Mouse (Mus musculus) E14TG2a.4 (cell line): ENCODE data around the gene Gmpr.
A peak's percentile ranks its signal among the peaks of the same experiment; 100 is the strongest.

Source experiments
- H3K27me3 ChIP-seq: 2 replicates; pipeline ENCODE4 v1.6.1; 2014; ENCODE audit warnings: low read length, control low read depth; ENCODE audit not compliant: insufficient read depth
- H3K36me3 ChIP-seq: 2 replicates; pipeline ENCODE4 v1.6.1; 2014; ENCODE audit warnings: low read length, control low read depth; ENCODE audit not compliant: insufficient read depth
- H3K4me1 ChIP-seq: replicated peaks from 2 replicates; pipeline ENCODE4 v1.6.1; 2014; ENCODE audit warnings: low read depth, low read length, control low read depth
- H3K4me3 ChIP-seq: replicated peaks from 2 replicates; pipeline ENCODE4 v1.5.1; 2014; ENCODE audit warnings: mild to moderate bottlenecking, low read length
- H3K9me3 ChIP-seq: 2 replicates; pipeline ENCODE4 v1.6.1; 2014; ENCODE audit warnings: low read length, control low read depth
- CTCF ChIP-seq: conservative IDR thresholded peaks from 2 replicates; pipeline ENCODE4 v1.5.1; 2014; ENCODE audit warnings: low read length
- NANOG ChIP-seq: IDR thresholded peaks from 2 replicates; pipeline ENCODE4 v1.6.1; 2014; ENCODE audit warnings: borderline replicate concordance, low read length, mixed read lengths
- POU5F1 ChIP-seq: IDR thresholded peaks from 2 replicates; pipeline ENCODE4 v1.6.1; 2014; ENCODE audit warnings: low read length, borderline replicate concordance

Gene Gmpr

GRCm38 (mm10) chr13:45507274-45508229 is at the start of gene Gmpr:
TSS of gene Gmpr (plus strand) at chr13:45507444.
- H3K4me1 ChIP-seq = peaks cover 53% of the 10 kb centered on the region
- no peaks in the 10 kb centered on the region for H3K36me3 ChIP-seq
- H3K4me3 ChIP-seq = peak within 1 kb of the TSS; percentile 88
- no peaks in the 10 kb centered on the region for H3K9me3 ChIP-seq
- peaks cover 12% of the 10 kb centered on the region; the same call in 1 of the 2 replicates for H3K27me3 ChIP-seq
- TF ChIP-seq POU5F1 = no peak
- no peak for TF ChIP-seq CTCF
- no peak for TF ChIP-seq NANOG

GRCm38 (mm10) chr13:45457459-45457858 is 49.8 kb upstream of the Gmpr start:
- no peaks in the 10 kb centered on the region for H3K36me3 ChIP-seq
- TF ChIP-seq POU5F1 (no peak), CTCF (no peak), NANOG (no peak)
- H3K4me3 ChIP-seq = no peak overlapping the region
- peaks cover 12% of the 10 kb centered on the region; the same call in 1 of the 2 replicates for H3K4me1 ChIP-seq
- H3K27me3 ChIP-seq = no peaks in the 10 kb centered on the region
- peaks cover 3% of the 10 kb centered on the region for H3K9me3 ChIP-seq

- TF ChIP-seq CTCF (no peak), NANOG (no peak), POU5F1 (no peak)
- H3K4me3 ChIP-seq = no peak overlapping the region
- H3K27me3 ChIP-seq = no peaks in the 10 kb centered on the region
- 0 out of 2 replicates have a peak, but pooled peaks cover 3% of the 10 kb centered on the region for H3K4me1 ChIP-seq
- no peaks in the 10 kb centered on the region for H3K36me3 ChIP-seq
- peaks cover 6% of the 10 kb centered on the region for H3K9me3 ChIP-seq
These were observed 47.1 kb upstream of the Gmpr start for GRCm38 (mm10) chr13:45460177-45460576.

- TF ChIP-seq POU5F1 (no peak), NANOG (no peak), CTCF (no peak)
- Histone ChIP-seq H3K4me1 (no peaks in the 10 kb centered on the region), H3K9me3 (peaks cover 6% of the 10 kb centered on the region), H3K27me3 (no peaks in the 10 kb centered on the region), H3K36me3 (no peaks in the 10 kb centered on the region), H3K4me3 (no peak overlapping the region)
These were observed 45.8 kb upstream of the Gmpr start for GRCm38 (mm10) chr13:45461370-45461958.

- Histone ChIP-seq H3K36me3 (no peaks in the 10 kb centered on the region), H3K4me3 (no peak overlapping the region), H3K9me3 (peaks cover 6% of the 10 kb centered on the region), H3K4me1 (peaks cover 11% of the 10 kb centered on the region), H3K27me3 (no peaks in the 10 kb centered on the region)
- TF ChIP-seq POU5F1 (no peak), NANOG (no peak), CTCF (no peak)
These were observed 41.6 kb upstream of the Gmpr start for GRCm38 (mm10) chr13:45465616-45466015.

- Histone ChIP-seq H3K27me3 (no peaks in the 10 kb centered on the region), H3K9me3 (peaks cover 6% of the 10 kb centered on the region), H3K4me1 (peaks cover 11% of the 10 kb centered on the region), H3K4me3 (no peak overlapping the region), H3K36me3 (no peaks in the 10 kb centered on the region)
- TF ChIP-seq NANOG (no peak), CTCF (no peak)
These were observed 41.2 kb upstream of the Gmpr start for GRCm38 (mm10) chr13:45466031-45466519.

- peaks cover 11% of the 10 kb centered on the region for H3K4me1 ChIP-seq
- no peaks in the 10 kb centered on the region for H3K27me3 ChIP-seq
- H3K36me3 ChIP-seq = no peaks in the 10 kb centered on the region
- no peaks in the 10 kb centered on the region for H3K9me3 ChIP-seq
- no peak overlapping the region for H3K4me3 ChIP-seq
- TF ChIP-seq CTCF (no peak), NANOG (no peak), POU5F1 (no peak)
These were observed 38.5 kb upstream of the Gmpr start for GRCm38 (mm10) chr13:45468751-45469150.

GRCm38 (mm10) chr13:45469481-45470301 is 37.6 kb upstream of the Gmpr start:
- TF ChIP-seq CTCF (no peak), POU5F1 (no peak), NANOG (no peak)
- Histone ChIP-seq H3K4me3 (peak overlapping the region; percentile 43), H3K27me3 (no peaks in the 10 kb centered on the region), H3K36me3 (no peaks in the 10 kb centered on the region), H3K9me3 (no peaks in the 10 kb centered on the region), H3K4me1 (peaks cover 17% of the 10 kb centered on the region)
